Mouse (Mus musculus) cerebellum, adult 18-20 months (tissue): ENCODE measurements around the gene Nedd4.

ENCODE experiments used
- DNase-seq, 2 experiments: peaks; one replicate each; pipeline ENCODE4 v3.0.0; 2021

The Nedd4 gene

GRCm38 (mm10) chr9:72724491-72725221 is 62.5 kb downstream of the Nedd4 start:
- DNase-seq: no peak

GRCm38 (mm10) chr9:72733966-72734365 is 71.8 kb downstream of the Nedd4 start:
- peak; percentile 61 to 64 for DNase-seq

GRCm38 (mm10) chr9:72735822-72736410 is 73.8 kb downstream of the Nedd4 start:
- peak; percentile 21 to 31 for DNase-seq

- DNase-seq: no peak
These were observed 79.1 kb downstream of the Nedd4 start for GRCm38 (mm10) chr9:72741206-72741605.

GRCm38 (mm10) chr9:72746278-72746677 is 84.1 kb downstream of the Nedd4 start:
- DNase-seq: no peak

GRCm38 (mm10) chr9:72750272-72750671 is 88.1 kb downstream of the Nedd4 start:
- DNase-seq: no peak

- DNase-seq: no peak
These were observed 90.5 kb downstream of the Nedd4 start for GRCm38 (mm10) chr9:72752656-72753055.

GRCm38 (mm10) chr9:72753741-72754140 is 91.6 kb downstream of the Nedd4 start:
- DNase-seq: peak; percentile 33 to 44

- no peak for DNase-seq
These were observed 95.0 kb downstream of the Nedd4 start for GRCm38 (mm10) chr9:72757143-72757542.

GRCm38 (mm10) chr9:72758705-72759131 is 96.6 kb downstream of the Nedd4 start:
- DNase-seq: no peak

- DNase-seq: no peak
These were observed 101.0 kb downstream of the Nedd4 start for GRCm38 (mm10) chr9:72763050-72763718.

GRCm38 (mm10) chr9:72766789-72767349 is 104.7 kb downstream of the Nedd4 start:
- DNase-seq: peak; percentile 58 to 71

- no peak for DNase-seq
These were observed 112.9 kb downstream of the Nedd4 start for GRCm38 (mm10) chr9:72775022-72775421.

- DNase-seq: no peak
These were observed 116.9 kb downstream of the Nedd4 start for GRCm38 (mm10) chr9:72779004-72779403.

- DNase-seq: no peak
These were observed 117.6 kb downstream of the Nedd4 start for GRCm38 (mm10) chr9:72779733-72780132.

- DNase-seq: no peak
These were observed 118.5 kb downstream of the Nedd4 start for GRCm38 (mm10) chr9:72780694-72781093.

- DNase-seq: no peak
These were observed 119.3 kb downstream of the Nedd4 start for GRCm38 (mm10) chr9:72781466-72781865.

- DNase-seq: no peak
These were observed 120.0 kb downstream of the Nedd4 start for GRCm38 (mm10) chr9:72782121-72782520.

- no peak for DNase-seq
These were observed 125.6 kb downstream of the Nedd4 start for GRCm38 (mm10) chr9:72787732-72788131.

- DNase-seq: no peak
These were observed 128.5 kb downstream of the Nedd4 start for GRCm38 (mm10) chr9:72790530-72791212.

- DNase-seq: no peak
These were observed 129.1 kb downstream of the Nedd4 start for GRCm38 (mm10) chr9:72791213-72791582.

- no peak for DNase-seq
These were observed 129.5 kb downstream of the Nedd4 start for GRCm38 (mm10) chr9:72791681-72792080.

- DNase-seq: no peak
These were observed 133.1 kb downstream of the Nedd4 start for GRCm38 (mm10) chr9:72795243-72795642.
